Mouse (Mus musculus): ENCODE measurements around the gene Camsap2. TPM values are rescaled to one million over a fixed set of nuclear protein-coding genes. Genes with fewer than 3 reads are reported as not detected.

The Camsap2 gene
- 10 to 100 TPM; 16.8 to 17.3 TPM for total RNA-seq (2023)

GRCm38 (mm10) chr1:136345454-136346372 lies at the start of gene Camsap2:
TSS of gene Camsap2 (minus strand) at chr1:136346104.

GRCm38 (mm10) chr1:136260635-136261238 lies 85.2 kb downstream of the Camsap2 start, which contains the start of gene Gpr25:
TSS of gene Gpr25 (minus strand) at chr1:136260873.

GRCm38 (mm10) chr1:136233892-136234594 lies 111.9 kb downstream of the Camsap2 start, which contains the start of gene Inava:
TSS of gene Inava (minus strand) at chr1:136234264.

Other genes with a start within 250 kb of the Camsap2 start
- 100 to 1,000 TPM; 159 to 169 TPM for gene Kif21b, start 214.7 kb downstream of the Camsap2 start, total RNA-seq (2023)
- gene Mroh3, start 133.3 kb downstream of the Camsap2 start, total RNA-seq (2023), result not detected
- not detected for gene Inava, start 111.8 kb downstream of the Camsap2 start, total RNA-seq (2023)
- gene Gpr25, start 85.2 kb downstream of the Camsap2 start, total RNA-seq (2023), result not detected
- 1 to 10 TPM; 4.6 to 5.4 TPM for gene Ddx59, start 69.2 kb upstream of the Camsap2 start, total RNA-seq (2023)
- gene Kif14, start 120.2 kb upstream of the Camsap2 start, total RNA-seq (2023), result 10 to 100 TPM; 23.7 to 24.7 TPM

Measured in neutrophil, adult 83 days (primary cell).